Mouse (Mus musculus): ENCODE data around the gene Bpifa6. TPM values are rescaled to one million over a fixed set of nuclear protein-coding genes. Genes with fewer than 3 reads are reported as not detected.
A peak's percentile ranks its signal among the peaks of the same experiment; 100 is the strongest.

Bpifa6 gene
- total RNA-seq, 2 experiments from 2014 or later, result not detected

- peak; percentile 11 to 40 for DNase-seq (ENCODE audit: low spot score in 2 of 2)
Measured at GRCm38 (mm10) chr2:154038932-154039331, 64.2 kb downstream of the Bpifa6 start.

GRCm38 (mm10) chr2:154044743-154045142, 70.0 kb downstream of the Bpifa6 start:
- DNase-seq (ENCODE audit: low spot score in 2 of 2), result no peak

Other genes starting within 250 kb of the Bpifa6 start
- 100 to 1,000 TPM; 141 to 192 TPM for gene Mapre1, start 233.7 kb upstream of the Bpifa6 start, total RNA-seq (2021)
- under 1 TPM; 0.47 to 0.69 TPM for gene Efcab8, start 195.0 kb upstream of the Bpifa6 start, total RNA-seq (2021)
- not detected for gene Sun5, start 103.9 kb upstream of the Bpifa6 start, total RNA-seq (2021)
- not detected for gene Bpifb2, start 99.9 kb upstream of the Bpifa6 start, total RNA-seq (2021)
- not detected for gene Bpifb6, start 74.6 kb upstream of the Bpifa6 start, total RNA-seq (2021)
- not detected for gene Bpifb3, start 56.7 kb upstream of the Bpifa6 start, total RNA-seq (2021)
- not detected for gene Bpifb4, start 36.7 kb upstream of the Bpifa6 start, total RNA-seq (2021)
- gene Bpifa2, start 33.3 kb downstream of the Bpifa6 start, total RNA-seq (2021), result not detected
- not detected for gene Bpifa3, start 155.4 kb downstream of the Bpifa6 start, total RNA-seq (2021)
- gene Bpifa1, start 167.9 kb downstream of the Bpifa6 start, total RNA-seq (2021), result not detected
- gene Bpifa5, start 187.7 kb downstream of the Bpifa6 start, total RNA-seq (2021), result not detected
- gene Bpifb1, start 215.9 kb downstream of the Bpifa6 start, total RNA-seq (2021), result under 1 TPM; 0.30 to 0.54 TPM
- gene Bpifb5, start 248.8 kb downstream of the Bpifa6 start, total RNA-seq (2021), result under 1 TPM in 1 of 2 experiments, not detected in 1; 0.21 TPM

Measured in layer of hippocampus, postnatal 10 days (tissue).